Mouse (Mus musculus) liver, postnatal 0 days (tissue): ENCODE measurements around the gene Dnm3. TPM values are rescaled to one million over a fixed set of nuclear protein-coding genes. Genes with fewer than 3 reads are reported as not detected.

Experiments used
- ATAC-seq: fragments of 200-750 bp; cut with Nextera tagmentation; 2 replicates; pipeline ENCODE4 v1.8.0; 2017; ENCODE audit warnings: mild to moderate bottlenecking, moderate library complexity
- DNase-seq: peaks from one replicate; pipeline ENCODE4 v3.0.0-alpha.2; 2016
- H3K27ac ChIP-seq: fragments of 300-500 bp; sonication (generic); 2 replicates; pipeline ENCODE4 v1.5.1; 2014; ENCODE audit warnings: antibody characterized with exemption, moderate library complexity, mild to moderate bottlenecking, low read depth
- H3K27me3 ChIP-seq: fragments of 300-500 bp; sonication (generic); 2 replicates; pipeline ENCODE4 v1.6.1; 2014; ENCODE audit warnings: low read length, control low read depth, mixed read lengths; ENCODE audit not compliant: insufficient read depth
- H3K36me3 ChIP-seq: fragments of 300-500 bp; sonication (generic); replicated peaks from 2 replicates; pipeline ENCODE4 v1.6.1; 2014; ENCODE audit warnings: mild to moderate bottlenecking, control low read depth, low read length, moderate library complexity, mixed read lengths; ENCODE audit not compliant: insufficient read depth
- H3K4me1 ChIP-seq: fragments of 300-500 bp; sonication (generic); 2 replicates; pipeline ENCODE4 v1.6.1; 2014; ENCODE audit warnings: antibody characterized with exemption, mild to moderate bottlenecking, control low read depth; ENCODE audit not compliant: insufficient read depth
- H3K4me2 ChIP-seq: fragments of 300-500 bp; sonication (generic); 2 replicates; pipeline ENCODE4 v1.6.1; 2014; ENCODE audit warnings: low read depth, mild to moderate bottlenecking, low read length, moderate library complexity, mixed read lengths
- H3K4me3 ChIP-seq: fragments of 300-500 bp; sonication (generic); 2 replicates; pipeline ENCODE4 v1.5.1; 2014; ENCODE audit warnings: low read depth, low read length
- H3K9ac ChIP-seq: fragments of 300-500 bp; sonication (generic); replicated peaks from 2 replicates; pipeline ENCODE4 v1.6.1; 2014; ENCODE audit warnings: mild to moderate bottlenecking, moderate library complexity
- H3K9me3 ChIP-seq: fragments of 300-500 bp; sonication (generic); 2 replicates; pipeline ENCODE4 v1.6.1; 2016; ENCODE audit warnings: mild to moderate bottlenecking, control low read depth, low read length, mixed read lengths
- CTCF ChIP-seq: sonication (generic); IDR thresholded peaks from 2 replicates; pipeline ENCODE4 v1.5.1; 2016; ENCODE audit warnings: antibody characterized with exemption, low read depth
- EP300 ChIP-seq: IDR thresholded peaks from 2 replicates; pipeline ENCODE4 v1.6.1; 2016; ENCODE audit warnings: antibody characterized with exemption, low read depth, mild to moderate bottlenecking
- WGBS: fragments of 180-500 bp; shearing (Covaris S2); extraction: QIAGEN DNeasy Blood & Tissue Kit; methylation state at CpG from one replicate; pipeline ENCODE4 v1.1.7; 2014; ENCODE audit not compliant: insufficient replicate concordance; 5-methylcytosine and 5-hydroxymethylcytosine counted together
- polyA plus RNA-seq: library from polyadenylated mRNA; unstranded; fragments of >200 nt; fragmentation: Nextera tagmentation; extraction: Ambion mirVana; gene quantifications from 2 replicates; pipeline ENCODE4 v1.2.1, GENCODE M21; 2015

Gene Dnm3
- polyA plus RNA-seq, 1 experiment from 2014 or later: 0.14 TPM

GRCm38 (mm10) chr1:162013561-162013960, 464.3 kb downstream of the Dnm3 start:
- DNase-seq: no peak
- H3K27me3 ChIP-seq: no peaks in the 10 kb centered on the region
- no peak for ATAC-seq
- no peak overlapping the region for H3K27ac ChIP-seq
- no peak overlapping the region for H3K4me3 ChIP-seq
- no peaks in the 10 kb centered on the region for H3K9me3 ChIP-seq
- 43% methylated on average over 4 of the region's 4 CpGs for WGBS
- no peak overlapping the region for H3K4me2 ChIP-seq
- H3K9ac ChIP-seq: no peak overlapping the region
- TF ChIP-seq CTCF (no peak), EP300 (no peak)
- no peaks in the 10 kb centered on the region for H3K36me3 ChIP-seq
- peaks cover 2% of the 10 kb centered on the region; the same call in 1 of the 2 replicates for H3K4me1 ChIP-seq

- Histone ChIP-seq H3K27ac (no peak overlapping the region), H3K4me1 (no peaks in the 10 kb centered on the region), H3K4me3 (no peak overlapping the region), H3K27me3 (no peaks in the 10 kb centered on the region), H3K9me3 (no peaks in the 10 kb centered on the region), H3K9ac (no peak overlapping the region), H3K4me2 (no peak overlapping the region), H3K36me3 (no peaks in the 10 kb centered on the region)
- WGBS: 55% methylated on average over 16 of the region's 16 CpGs
- no peak for ATAC-seq
- TF ChIP-seq CTCF (no peak), EP300 (no peak)
- no peak for DNase-seq
Observed at GRCm38 (mm10) chr1:162011523-162012245, 466.1 kb downstream of the Dnm3 start.

GRCm38 (mm10) chr1:162009086-162009485, 468.7 kb downstream of the Dnm3 start:
- no peaks in the 10 kb centered on the region for H3K36me3 ChIP-seq
- no peak overlapping the region for H3K9ac ChIP-seq
- no peak overlapping the region for H3K4me2 ChIP-seq
- 74% methylated on average over 8 of the region's 8 CpGs for WGBS
- no peaks in the 10 kb centered on the region for H3K9me3 ChIP-seq
- H3K27me3 ChIP-seq: no peaks in the 10 kb centered on the region
- H3K4me1 ChIP-seq: peaks cover 4% of the 10 kb centered on the region; the same call in 1 of the 2 replicates
- TF ChIP-seq CTCF: no peak
- no peak for TF ChIP-seq EP300
- no peak for DNase-seq
- no peak for ATAC-seq
- no peak overlapping the region for H3K4me3 ChIP-seq
- H3K27ac ChIP-seq: no peak overlapping the region

GRCm38 (mm10) chr1:162008631-162009067, 469.2 kb downstream of the Dnm3 start:
- H3K9ac ChIP-seq: no peak overlapping the region
- peaks cover 6% of the 10 kb centered on the region; the same call in 1 of the 2 replicates for H3K4me1 ChIP-seq
- H3K4me2 ChIP-seq: no peak overlapping the region

GRCm38 (mm10) chr1:162008208-162008607, 469.6 kb downstream of the Dnm3 start:
- Histone ChIP-seq H3K9ac (no peak overlapping the region), H3K4me3 (no peak overlapping the region), H3K36me3 (no peaks in the 10 kb centered on the region), H3K27me3 (no peaks in the 10 kb centered on the region), H3K4me2 (no peak overlapping the region), H3K4me1 (peaks cover 6% of the 10 kb centered on the region; the same call in 1 of the 2 replicates), H3K9me3 (no peaks in the 10 kb centered on the region), H3K27ac (no peak overlapping the region)
- DNase-seq (no peak), ATAC-seq (no peak)
- 67% methylated on average over 4 of the region's 4 CpGs for WGBS
- no peak for TF ChIP-seq EP300
- TF ChIP-seq CTCF: no peak

More at GRCm38 (mm10) chr1:162008631-162009067, 469.2 kb downstream of the Dnm3 start:
- no peaks in the 10 kb centered on the region for H3K36me3 ChIP-seq
- no peak overlapping the region for H3K4me3 ChIP-seq
- no peak overlapping the region for H3K27ac ChIP-seq
- ATAC-seq (no peak), DNase-seq (no peak)
- H3K27me3 ChIP-seq: no peaks in the 10 kb centered on the region
- WGBS: 56% methylated on average over 8 of the region's 8 CpGs
- TF ChIP-seq EP300 (no peak), CTCF (no peak)
- no peaks in the 10 kb centered on the region for H3K9me3 ChIP-seq

- DNase-seq: peak; percentile 33
- no peak for TF ChIP-seq EP300
- no peak for TF ChIP-seq CTCF
- Histone ChIP-seq H3K36me3 (no peaks in the 10 kb centered on the region), H3K27ac (no peak overlapping the region), H3K9ac (no peak overlapping the region), H3K9me3 (no peaks in the 10 kb centered on the region), H3K4me1 (peaks cover 6% of the 10 kb centered on the region; the same call in 1 of the 2 replicates), H3K27me3 (no peaks in the 10 kb centered on the region), H3K4me3 (no peak overlapping the region), H3K4me2 (no peak overlapping the region)
- 54% methylated on average over 9 of the region's 9 CpGs for WGBS
- peak; percentile 37 for ATAC-seq
Observed at GRCm38 (mm10) chr1:162006109-162006508, 471.7 kb downstream of the Dnm3 start.
